Mouse (Mus musculus) forebrain, embryonic 11.5 days (tissue): ENCODE measurements around the gene Rassf3. TPM values are rescaled to one million over a fixed set of nuclear protein-coding genes. Genes with fewer than 3 reads are reported as not detected.

Source experiments
- ATAC-seq: fragments of 200-750 bp; cut with Nextera tagmentation; replicated peaks from 2 replicates; pipeline ENCODE4 v1.8.0; 2017; ENCODE audit warnings: moderate TSS enrichment; ENCODE audit not compliant: low FRiP score
- DNase-seq: peaks from one replicate; pipeline ENCODE4 v3.0.0-alpha.2; 2017; ENCODE audit warnings: low spot score
- H3K27ac ChIP-seq: fragments of 300-500 bp; sonication (generic); 2 replicates; pipeline ENCODE4 v1.5.1; 2014; ENCODE audit warnings: low read depth, low read length
- H3K27me3 ChIP-seq: fragments of 300-500 bp; sonication (generic); 2 replicates; pipeline ENCODE4 v1.6.1; 2014; ENCODE audit warnings: mild to moderate bottlenecking, low read length, mixed read lengths; ENCODE audit not compliant: control insufficient read depth, insufficient read depth
- H3K36me3 ChIP-seq: fragments of 300-500 bp; sonication (generic); 2 replicates; pipeline ENCODE4 v1.6.1; 2014; ENCODE audit warnings: mild to moderate bottlenecking, low read length, moderate library complexity, mixed read lengths; ENCODE audit not compliant: control insufficient read depth, insufficient read depth
- H3K4me1 ChIP-seq: fragments of 300-500 bp; sonication (generic); replicated peaks from 2 replicates; pipeline ENCODE4 v1.6.1; 2014; ENCODE audit warnings: low read length, mixed read lengths; ENCODE audit not compliant: control insufficient read depth, insufficient read depth
- H3K4me2 ChIP-seq: fragments of 300-500 bp; sonication (generic); 2 replicates; pipeline ENCODE4 v1.6.1; 2014; ENCODE audit warnings: low read depth, mild to moderate bottlenecking, low read length, moderate library complexity, mixed read lengths; ENCODE audit not compliant: severe bottlenecking
- H3K4me3 ChIP-seq: fragments of 300-500 bp; sonication (generic); 2 replicates; pipeline ENCODE4 v1.5.1; 2014; ENCODE audit warnings: low read depth, low read length
- H3K9ac ChIP-seq: fragments of 300-500 bp; sonication (generic); 2 replicates; pipeline ENCODE4 v1.6.1; 2014; ENCODE audit warnings: low read length
- H3K9me3 ChIP-seq: fragments of 300-500 bp; sonication (generic); 2 replicates; pipeline ENCODE4 v1.6.1; 2016; ENCODE audit warnings: low read length, mixed read lengths; ENCODE audit not compliant: control insufficient read depth
- WGBS: fragments of 180-500 bp; shearing (Covaris S2); extraction: QIAGEN DNeasy Blood & Tissue Kit; methylation state at CpG from one replicate; pipeline ENCODE4 v1.1.7; 2014; 5-methylcytosine and 5-hydroxymethylcytosine counted together
- polyA plus RNA-seq: library from polyadenylated mRNA; unstranded; fragments of >200 nt; fragmentation: Nextera tagmentation; extraction: Ambion mirVana; gene quantifications from 2 replicates; pipeline ENCODE4 v1.2.1, GENCODE M21; 2014

The Rassf3 gene
- polyA plus RNA-seq, 1 experiment from 2014 or later, result 7.6 TPM

DNA sequence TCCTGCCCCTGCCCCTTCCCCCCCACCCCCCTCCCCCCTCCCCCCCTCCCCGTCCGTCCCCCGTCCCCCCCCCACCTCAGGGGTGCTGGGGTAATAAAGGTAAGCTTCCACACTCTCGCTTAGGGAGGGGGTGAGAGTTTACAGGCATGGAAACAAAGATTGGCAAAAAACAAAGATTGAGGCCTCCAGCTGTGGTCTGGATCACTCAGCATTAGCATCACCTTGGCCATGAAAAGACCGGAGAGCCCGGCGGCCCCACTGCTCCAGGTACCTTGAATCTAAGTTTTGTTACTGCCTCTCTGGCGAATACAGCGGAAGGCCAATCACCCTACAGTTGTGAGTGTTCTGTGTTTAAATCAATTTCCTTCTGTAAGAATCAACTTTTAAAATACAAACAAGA is 72.2 kb downstream of the Rassf3 start:
- WGBS, result 72% methylated on average over 6 of the region's 9 CpGs
- Histone ChIP-seq H3K36me3 (no peaks in the 10 kb centered on the region), H3K4me2 (no peak overlapping the region), H3K4me3 (no peak overlapping the region), H3K9me3 (no peaks in the 10 kb centered on the region), H3K9ac (no peak overlapping the region), H3K27me3 (no peaks in the 10 kb centered on the region), H3K27ac (no peak overlapping the region), H3K4me1 (no peaks in the 10 kb centered on the region)
- ATAC-seq (no peak), DNase-seq (no peak)

GRCm38 (mm10) chr10:121403104-121403503 is 73.0 kb downstream of the Rassf3 start:
- H3K4me3 ChIP-seq, result no peak overlapping the region
- WGBS, result 76% methylated on average over 9 of the region's 9 CpGs
- H3K27ac ChIP-seq, result no peak overlapping the region
- H3K4me1 ChIP-seq, result no peaks in the 10 kb centered on the region
- DNase-seq, result no peak
- no peaks in the 10 kb centered on the region for H3K36me3 ChIP-seq
- H3K27me3 ChIP-seq, result no peaks in the 10 kb centered on the region
- H3K9me3 ChIP-seq, result no peaks in the 10 kb centered on the region
- no peak overlapping the region for H3K4me2 ChIP-seq
- ATAC-seq, result no peak
- H3K9ac ChIP-seq, result no peak overlapping the region

GRCm38 (mm10) chr10:121401005-121401404 is 75.1 kb downstream of the Rassf3 start:
- H3K9me3 ChIP-seq, result no peaks in the 10 kb centered on the region
- no peaks in the 10 kb centered on the region for H3K27me3 ChIP-seq
- DNase-seq (no peak), ATAC-seq (no peak)
- H3K4me3 ChIP-seq, result no peak overlapping the region
- H3K9ac ChIP-seq, result no peak overlapping the region
- no peaks in the 10 kb centered on the region for H3K4me1 ChIP-seq
- no peaks in the 10 kb centered on the region; the same call in 1 of the 2 replicates for H3K36me3 ChIP-seq
- no peak overlapping the region for H3K27ac ChIP-seq
- 82% methylated on average over 7 of the region's 7 CpGs for WGBS
- H3K4me2 ChIP-seq, result no peak overlapping the region

DNA sequence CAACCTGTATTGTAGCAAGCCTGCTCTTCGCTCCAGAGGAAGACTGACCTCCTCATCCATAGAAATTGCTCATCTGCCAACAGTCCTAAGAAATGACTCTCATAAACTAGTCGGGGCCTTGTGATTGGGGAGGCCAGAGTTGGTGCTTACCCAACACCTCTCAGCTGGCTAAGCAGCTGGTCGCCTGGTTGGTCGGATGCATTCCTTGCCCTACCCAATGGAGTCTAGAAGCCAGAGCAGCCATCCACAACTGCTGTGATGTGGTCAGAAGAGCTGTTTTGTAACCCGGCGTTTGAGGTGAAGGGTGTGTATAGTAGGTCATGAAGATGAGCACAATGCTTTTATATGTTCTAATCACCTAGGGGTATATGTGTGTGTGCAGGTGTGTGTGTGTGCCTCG is 77.5 kb downstream of the Rassf3 start:
- Histone ChIP-seq H3K4me3 (no peak overlapping the region), H3K4me2 (no peak overlapping the region), H3K36me3 (no peaks in the 10 kb centered on the region; the same call in 1 of the 2 replicates), H3K27me3 (no peaks in the 10 kb centered on the region), H3K9ac (no peak overlapping the region), H3K27ac (no peak overlapping the region), H3K4me1 (no peaks in the 10 kb centered on the region), H3K9me3 (no peaks in the 10 kb centered on the region)
- DNase-seq (no peak), ATAC-seq (no peak)
- WGBS, result 94% methylated on average over 7 of the region's 7 CpGs

DNA sequence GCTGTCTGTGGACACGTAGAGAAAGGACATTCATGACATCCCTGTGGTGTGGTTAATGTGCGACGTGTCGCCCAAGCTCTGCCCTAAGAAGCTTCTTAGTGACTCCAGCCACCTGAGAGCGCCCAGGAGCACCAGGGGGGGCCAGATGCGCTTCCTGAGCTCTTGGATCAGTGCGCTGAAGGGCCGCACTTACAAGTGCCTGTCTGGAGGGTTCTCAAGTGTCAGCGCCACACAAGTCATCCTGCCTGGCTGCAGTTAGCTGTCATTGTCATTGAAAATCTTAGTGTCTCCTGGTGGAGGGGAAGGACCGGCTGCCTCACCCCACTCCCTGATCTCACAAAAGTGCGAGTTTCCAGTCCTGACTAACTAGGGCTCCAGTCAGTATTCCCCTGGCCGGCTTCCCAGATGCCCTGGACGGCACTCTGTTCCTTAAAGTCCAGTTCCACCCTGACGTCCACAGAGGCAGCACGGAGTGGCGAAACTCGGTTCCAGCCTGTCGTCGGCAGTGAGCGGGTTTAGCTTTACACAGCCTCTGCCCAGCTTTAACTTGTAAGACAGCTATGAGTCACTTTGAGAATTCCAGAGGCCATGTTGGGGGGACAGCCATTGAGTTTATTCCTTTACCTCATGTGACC is 80.5 kb downstream of the Rassf3 start:
- H3K4me2 ChIP-seq, result no peak overlapping the region
- ATAC-seq, result no peak
- DNase-seq, result no peak
- WGBS, result 90% methylated on average over 20 of the region's 20 CpGs
- no peak overlapping the region for H3K9ac ChIP-seq
- H3K27ac ChIP-seq, result no peak overlapping the region
- H3K36me3 ChIP-seq, result no peaks in the 10 kb centered on the region; the same call in none of the 2 replicates
- H3K27me3 ChIP-seq, result no peaks in the 10 kb centered on the region
- H3K4me1 ChIP-seq, result no peaks in the 10 kb centered on the region
- no peak overlapping the region for H3K4me3 ChIP-seq
- no peaks in the 10 kb centered on the region for H3K9me3 ChIP-seq

- Histone ChIP-seq H3K4me3 (no peak overlapping the region), H3K4me2 (no peak overlapping the region), H3K4me1 (no peaks in the 10 kb centered on the region), H3K27ac (no peak overlapping the region), H3K36me3 (no peaks in the 10 kb centered on the region; the same call in none of the 2 replicates), H3K9me3 (no peaks in the 10 kb centered on the region), H3K27me3 (no peaks in the 10 kb centered on the region), H3K9ac (no peak overlapping the region)
- DNase-seq (no peak), ATAC-seq (no peak)
- WGBS, result 93% methylated on average over 18 of the region's 18 CpGs
Measured at GRCm38 (mm10) chr10:121394789-121395325, 81.3 kb downstream of the Rassf3 start.

GRCm38 (mm10) chr10:121394270-121394669 is 81.9 kb downstream of the Rassf3 start:
- H3K4me1 ChIP-seq, result no peaks in the 10 kb centered on the region
- H3K4me2 ChIP-seq, result no peak overlapping the region
- no peak overlapping the region for H3K9ac ChIP-seq
- H3K27me3 ChIP-seq, result no peaks in the 10 kb centered on the region
- 89% methylated on average over 6 of the region's 6 CpGs for WGBS
- no peaks in the 10 kb centered on the region for H3K9me3 ChIP-seq
- DNase-seq, result no peak
- no peak for ATAC-seq
- H3K4me3 ChIP-seq, result no peak overlapping the region
- no peak overlapping the region for H3K27ac ChIP-seq
- H3K36me3 ChIP-seq, result no peaks in the 10 kb centered on the region; the same call in none of the 2 replicates

DNA sequence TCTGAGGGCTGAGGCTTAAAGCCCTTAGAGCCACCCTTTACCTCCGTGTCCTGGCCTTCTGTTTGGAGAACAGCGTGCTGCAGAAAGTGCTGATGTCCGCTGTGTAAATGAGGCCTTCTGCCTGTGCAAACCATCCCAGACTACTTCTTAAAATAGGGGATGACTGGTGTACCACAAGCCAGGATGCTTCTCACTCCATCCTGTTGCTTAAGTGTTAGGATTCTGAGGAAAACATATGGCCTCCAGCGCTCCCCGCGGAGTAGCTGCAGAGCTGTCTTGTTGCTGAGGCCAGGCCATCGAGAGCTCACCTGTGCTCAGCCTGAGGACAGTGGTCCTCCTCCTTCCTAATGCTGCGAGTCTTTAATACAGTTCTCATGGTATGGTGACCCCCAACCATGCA is 84.2 kb downstream of the Rassf3 start:
- no peaks in the 10 kb centered on the region for H3K4me1 ChIP-seq
- no peak overlapping the region for H3K9ac ChIP-seq
- H3K36me3 ChIP-seq, result no peaks in the 10 kb centered on the region; the same call in none of the 2 replicates
- H3K27me3 ChIP-seq, result no peaks in the 10 kb centered on the region
- 96% methylated on average over 8 of the region's 8 CpGs for WGBS
- no peak for ATAC-seq
- H3K4me2 ChIP-seq, result no peak overlapping the region
- H3K27ac ChIP-seq, result no peak overlapping the region
- no peak for DNase-seq
- no peak overlapping the region for H3K4me3 ChIP-seq
- no peaks in the 10 kb centered on the region for H3K9me3 ChIP-seq

- Histone ChIP-seq H3K27ac (no peak overlapping the region), H3K27me3 (no peaks in the 10 kb centered on the region), H3K4me3 (no peak overlapping the region), H3K9ac (no peak overlapping the region), H3K9me3 (no peaks in the 10 kb centered on the region), H3K36me3 (no peaks in the 10 kb centered on the region; the same call in none of the 2 replicates), H3K4me2 (no peak overlapping the region), H3K4me1 (no peaks in the 10 kb centered on the region)
- ATAC-seq (no peak), DNase-seq (no peak)
- 81% methylated on average over 10 of the region's 10 CpGs for WGBS
Measured at GRCm38 (mm10) chr10:121390602-121391001, 85.5 kb downstream of the Rassf3 start.
